Comparison of ENCODE assay signal across 18 mouse cellular contexts in the genomic region with DNA sequence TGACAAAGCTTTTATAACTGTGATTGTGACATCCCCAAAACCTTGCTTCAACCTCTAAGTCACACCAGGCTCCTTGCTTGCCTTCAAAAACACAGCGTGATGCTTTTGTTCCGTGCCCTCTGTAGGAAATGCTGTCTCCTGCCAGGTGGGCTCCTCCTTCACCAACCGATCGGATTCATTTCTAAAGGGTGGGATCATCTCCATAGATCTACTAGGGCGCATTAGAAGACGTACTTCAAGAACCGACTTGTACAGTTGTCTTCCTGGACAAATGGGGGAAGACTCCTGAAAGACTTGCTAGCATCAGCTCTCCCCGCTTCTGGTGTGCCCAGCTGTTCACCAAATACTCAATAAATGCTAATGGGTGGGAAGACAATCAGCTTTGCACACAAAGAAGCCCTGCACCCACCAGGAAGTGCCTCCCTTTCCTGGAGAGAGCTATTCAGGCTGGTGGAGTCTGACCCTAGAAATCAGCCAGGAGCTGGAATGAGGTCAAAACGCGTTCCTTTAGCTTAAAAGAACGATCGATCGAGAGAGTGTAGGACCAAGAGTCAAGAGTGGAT. TPM values are rescaled to one million over a fixed set of nuclear protein-coding genes. Genes with fewer than 3 reads are reported as not detected.
DNase-seq lines count a peak whose midpoint lies in the region; ATAC-seq and TF ChIP-seq lines count a peak whose summit lies in the region.
"Had no signal": no experiment of that assay in that cellular context is flagged by ENCODE, and none has a peak within 500 bp of the region (broad histone marks: within the 10 kb centered on the region; RNA-seq: fewer than 3 reads in every experiment).

No protein-coding gene starts in this region.

- H3K9ac ChIP-seq in forebrain, embryonic 12.5 days: no peak overlapping the region
- H3K9ac ChIP-seq in kidney, postnatal 0 days (ENCODE audit: low read depth, low read length): no peak overlapping the region
- H3K9ac ChIP-seq in hindbrain, embryonic 11.5 days (ENCODE audit: low read depth, low read length): no peak overlapping the region
- no peak overlapping the region for H3K9ac ChIP-seq in neural tube, embryonic 12.5 days
- H3K9ac ChIP-seq: liver, embryonic 13.5 days had no signal

- 0 out of 2 replicates have a peak overlapping the region, but pooled peaks have one; percentile 8 for H3K4me2 ChIP-seq in forebrain, embryonic 12.5 days
- H3K4me2 ChIP-seq in kidney, postnatal 0 days (ENCODE audit: low read length): peak overlapping the region; percentile 33
- peak overlapping the region; percentile 22; the same call in 1 of the 2 replicates for H3K4me2 ChIP-seq in hindbrain, embryonic 11.5 days (replicated peaks; ENCODE audit: low read depth, low read length)
- peak overlapping the region; percentile 49 for H3K4me2 ChIP-seq in neural tube, embryonic 12.5 days (replicated peaks)
- H3K4me2 ChIP-seq: liver, embryonic 13.5 days had no signal

- no peak for TF ChIP-seq CTCF in kidney, postnatal 0 days (IDR thresholded peaks at IDR 0.05; ENCODE audit: low read depth)

- H3K27ac ChIP-seq in forebrain, embryonic 12.5 days: no peak overlapping the region
- no peak overlapping the region for H3K27ac ChIP-seq in forebrain, embryonic 10.5 days
- no peak overlapping the region for H3K27ac ChIP-seq in kidney, postnatal 0 days
- H3K27ac ChIP-seq in hindbrain, embryonic 11.5 days (ENCODE audit: low read depth, low read length): no peak overlapping the region
- H3K27ac ChIP-seq in neural tube, embryonic 12.5 days: no peak overlapping the region
- H3K27ac ChIP-seq: liver, embryonic 13.5 days had no signal

- ATAC-seq in forebrain, embryonic 12.5 days (ENCODE audit: low FRiP score): no peak
- ATAC-seq in kidney, postnatal 0 days (replicated peaks; ENCODE audit: low FRiP score, low read depth): no peak
- ATAC-seq in hindbrain, embryonic 11.5 days (ENCODE audit: low FRiP score): no peak
- ATAC-seq in neural tube, embryonic 12.5 days (ENCODE audit: low FRiP score, low read depth): no peak

- no peaks in the 10 kb centered on the region for H3K4me1 ChIP-seq in forebrain, embryonic 12.5 days
- peaks cover 13% of the 10 kb centered on the region for H3K4me1 ChIP-seq in forebrain, embryonic 10.5 days
- H3K4me1 ChIP-seq in kidney, postnatal 0 days (replicated peaks; ENCODE audit: insufficient read depth, low read length): peaks cover 4% of the 10 kb centered on the region; the same call in 1 of the 2 replicates
- peaks cover 4% of the 10 kb centered on the region; the same call in 1 of the 2 replicates for H3K4me1 ChIP-seq in hindbrain, embryonic 11.5 days (replicated peaks; ENCODE audit: control insufficient read depth, insufficient read depth, low read length)
- peaks cover 28% of the 10 kb centered on the region for H3K4me1 ChIP-seq in neural tube, embryonic 12.5 days
- H3K4me1 ChIP-seq: liver, embryonic 13.5 days had no signal

- WGBS in forebrain, embryonic 12.5 days: 30% methylated on average over 13 of the region's 13 CpGs
- WGBS in forebrain, embryonic 10.5 days: 41% methylated on average over 13 of the region's 13 CpGs
- 42% methylated on average over 13 of the region's 13 CpGs for WGBS in kidney, postnatal 0 days
- WGBS in hindbrain, embryonic 11.5 days: 18% methylated on average over 13 of the region's 13 CpGs
- WGBS in neural tube, embryonic 12.5 days: 6% methylated on average over 13 of the region's 13 CpGs

- no peaks in the 10 kb centered on the region for H3K27me3 ChIP-seq in forebrain, embryonic 12.5 days
- peaks cover 18% of the 10 kb centered on the region; the same call in 1 of the 2 replicates for H3K27me3 ChIP-seq in forebrain, embryonic 10.5 days (ENCODE audit: poor library complexity, severe bottlenecking)
- no peaks in the 10 kb centered on the region for H3K27me3 ChIP-seq in kidney, postnatal 0 days (ENCODE audit: insufficient read depth, low read length)
- no peaks in the 10 kb centered on the region for H3K27me3 ChIP-seq in hindbrain, embryonic 11.5 days (ENCODE audit: control insufficient read depth, insufficient read depth, low read length)
- H3K27me3 ChIP-seq in neural tube, embryonic 12.5 days (replicated peaks): no peaks in the 10 kb centered on the region

- no peak for DNase-seq in forebrain, embryonic 10.5 days (ENCODE audit: extremely low spot score, low spot score)
- DNase-seq in kidney, postnatal 0 days (ENCODE audit: low spot score): no peak
- DNase-seq in kidney, postnatal 4 days: no peak
- DNase-seq in hindbrain, embryonic 11.5 days (ENCODE audit: low spot score): no peak
- DNase-seq in layer of hippocampus, adult 11-12 months (ENCODE audit: low spot score): no peak
- DNase-seq in retina, embryonic 14.5 days (ENCODE audit: low spot score): no peak
- DNase-seq: adrenal gland, adult 2 months; cerebellum, postnatal 25 days; heart, postnatal 10 days; kidney, postnatal 25 days; liver, embryonic 13.5 days; lung, postnatal 36 days; right cerebral cortex, adult 18-20 months; thymus, postnatal 25 days had no signal

- H3K4me3 ChIP-seq in forebrain, embryonic 12.5 days (replicated peaks): no peak overlapping the region
- no peak overlapping the region for H3K4me3 ChIP-seq in forebrain, embryonic 10.5 days
- H3K4me3 ChIP-seq in kidney, postnatal 0 days (replicated peaks; ENCODE audit: low read depth, low read length): no peak overlapping the region
- no peak overlapping the region for H3K4me3 ChIP-seq in hindbrain, embryonic 11.5 days (ENCODE audit: low read depth, low read length)
- H3K4me3 ChIP-seq in neural tube, embryonic 12.5 days: no peak overlapping the region
- H3K4me3 ChIP-seq: erythroblast, embryonic 14.5 days; liver, embryonic 13.5 days; myocyte had no signal

- no peaks in the 10 kb centered on the region for H3K36me3 ChIP-seq in forebrain, embryonic 12.5 days (replicated peaks)
- H3K36me3 ChIP-seq in forebrain, embryonic 10.5 days (replicated peaks): no peaks in the 10 kb centered on the region
- no peaks in the 10 kb centered on the region for H3K36me3 ChIP-seq in kidney, postnatal 0 days (ENCODE audit: insufficient read depth, low read length)
- H3K36me3 ChIP-seq in hindbrain, embryonic 11.5 days (ENCODE audit: control insufficient read depth, insufficient read depth, low read length): no peaks in the 10 kb centered on the region
- H3K36me3 ChIP-seq in neural tube, embryonic 12.5 days: no peaks in the 10 kb centered on the region
- H3K36me3 ChIP-seq: liver, embryonic 13.5 days had no signal

- no peaks in the 10 kb centered on the region for H3K9me3 ChIP-seq in forebrain, embryonic 12.5 days
- no peaks in the 10 kb centered on the region for H3K9me3 ChIP-seq in forebrain, embryonic 10.5 days
- no peaks in the 10 kb centered on the region for H3K9me3 ChIP-seq in kidney, postnatal 0 days (replicated peaks; ENCODE audit: low read length)
- H3K9me3 ChIP-seq in hindbrain, embryonic 11.5 days (ENCODE audit: control insufficient read depth, low read length): no peaks in the 10 kb centered on the region
- H3K9me3 ChIP-seq in neural tube, embryonic 12.5 days: no peaks in the 10 kb centered on the region
- H3K9me3 ChIP-seq: liver, embryonic 13.5 days had no signal

RNA-seq across cellular contexts. Expression of a gene that starts 53.0 kb away (rescaled TPM):
- polyA plus RNA-seq in forebrain, embryonic 12.5 days (2016; fragmentation: Nextera tagmentation; extraction: Ambion mirVana): 0.19 and 0.31 TPM in 2 replicates
- polyA plus RNA-seq in forebrain, embryonic 10.5 days (2016; fragmentation: Nextera tagmentation; extraction: Ambion mirVana): not detected in 2 replicates
- polyA plus RNA-seq in kidney, postnatal 0 days (2015; fragmentation: Nextera tagmentation; extraction: Ambion mirVana): 0.33 and 0.64 TPM in 2 replicates
- 4.0 and 4.1 TPM in 2 replicates for polyA plus RNA-seq in hindbrain, embryonic 11.5 days (2014; fragmentation: Nextera tagmentation; extraction: Ambion mirVana)
- polyA plus RNA-seq in neural tube, embryonic 12.5 days (2016; fragmentation: Nextera tagmentation; extraction: Ambion mirVana): 4.7 and 5.0 TPM in 2 replicates
- polyA plus RNA-seq: erythroblast, embryonic 14.5 days had no signal

RNA-seq across cellular contexts. Expression of a gene that starts 59.5 kb away (rescaled TPM):
- polyA plus RNA-seq in forebrain, embryonic 12.5 days (2016; fragmentation: Nextera tagmentation; extraction: Ambion mirVana): not detected in 2 replicates
- polyA plus RNA-seq in forebrain, embryonic 10.5 days (2016; fragmentation: Nextera tagmentation; extraction: Ambion mirVana): not detected in 2 replicates
- 2.3 and 2.4 TPM in 2 replicates for polyA plus RNA-seq in kidney, postnatal 0 days (2015; fragmentation: Nextera tagmentation; extraction: Ambion mirVana)
- 63.7 and 68.1 TPM in 2 replicates for polyA plus RNA-seq in hindbrain, embryonic 11.5 days (2014; fragmentation: Nextera tagmentation; extraction: Ambion mirVana)
- polyA plus RNA-seq in neural tube, embryonic 12.5 days (2016; fragmentation: Nextera tagmentation; extraction: Ambion mirVana): 25.6 and 34.2 TPM in 2 replicates
- polyA plus RNA-seq: erythroblast, embryonic 14.5 days had no signal
